Mouse (Mus musculus): ENCODE data around the gene Olfr1338.
"Not testable (repeated sequence)": the region's sequence is repeated elsewhere in the genome, so short reads cannot be mapped to it uniquely, and the experiment has no call there.

Olfr1338 gene

GRCm38 (mm10) chr4:118758637-118759036 lies at the start of gene Olfr1338:
Olfr1338 (minus strand) TSS chr4:118758737.
- DNase-seq (ENCODE audit: extremely low spot score, low spot score), result no peak

GRCm38 (mm10) chr4:118792796-118793195 lies 34.3 kb upstream of the Olfr1338 start:
- not testable (repeated sequence) for DNase-seq (ENCODE audit: extremely low spot score, low spot score)

GRCm38 (mm10) chr4:118782486-118782885 lies 23.9 kb upstream of the Olfr1338 start, which contains the start of gene Olfr1337:
Olfr1337 (minus strand) TSS chr4:118782586.
- no peak for DNase-seq (ENCODE audit: extremely low spot score, low spot score)

DNA sequence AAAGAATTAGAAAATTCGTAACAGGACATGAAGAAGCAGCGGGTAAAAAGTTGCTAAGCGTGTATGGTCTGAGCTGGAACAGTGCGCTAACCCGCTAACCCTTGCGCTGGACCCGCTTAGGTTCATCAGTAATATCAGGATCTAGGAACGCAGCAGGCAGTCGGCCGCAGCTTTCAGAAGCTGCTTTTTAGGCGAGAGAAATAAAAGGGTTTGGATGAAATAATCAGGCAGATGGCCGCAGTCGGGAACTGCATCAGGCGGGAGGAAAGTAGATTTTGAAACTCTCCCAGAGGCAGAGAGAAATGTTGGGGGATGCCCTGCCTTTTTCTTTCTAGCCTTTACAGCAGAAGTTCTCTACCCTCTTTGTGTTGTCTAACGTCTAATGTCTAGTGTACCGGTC lies 16.7 kb downstream of the Olfr1338 start:
- DNase-seq (ENCODE audit: extremely low spot score, low spot score), result peak; percentile 19

DNA sequence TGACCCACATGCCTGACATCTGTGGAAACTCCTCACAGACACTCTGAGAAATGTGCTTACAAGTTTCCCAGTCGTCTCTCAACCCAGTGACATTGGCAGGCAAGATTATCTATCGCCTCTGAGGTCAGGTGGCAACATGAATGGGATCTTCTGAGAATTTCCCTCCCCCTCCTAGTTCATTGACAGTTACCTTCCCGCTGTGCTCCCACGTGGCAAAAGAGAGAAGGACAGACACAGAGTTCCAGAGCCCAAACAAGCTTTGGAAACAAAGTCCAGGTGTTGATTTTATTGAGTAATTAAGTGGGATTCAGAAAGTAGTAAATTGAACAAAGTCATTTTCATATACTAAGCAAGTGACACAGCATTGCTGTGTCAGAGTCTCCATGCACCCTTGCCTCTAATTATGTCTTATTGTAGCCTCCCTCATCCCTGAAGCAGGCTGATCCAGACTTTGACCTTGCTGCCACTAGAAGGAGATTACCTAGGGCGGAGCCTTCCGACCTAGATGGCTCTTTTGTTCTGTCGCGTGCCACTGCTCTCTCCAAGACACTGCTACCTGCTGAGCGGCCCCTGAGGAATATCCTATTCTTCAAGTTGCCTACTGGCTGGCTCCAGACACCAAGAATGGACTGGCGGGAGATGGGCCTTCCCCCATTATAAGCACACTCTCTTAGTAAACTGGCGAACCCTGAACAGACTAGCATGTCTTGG lies 17.4 kb downstream of the Olfr1338 start:
- no peak for DNase-seq (ENCODE audit: extremely low spot score, low spot score)

- DNase-seq (ENCODE audit: extremely low spot score, low spot score), result no peak
These were observed 19.0 kb downstream of the Olfr1338 start for GRCm38 (mm10) chr4:118739574-118739973.

DNA sequence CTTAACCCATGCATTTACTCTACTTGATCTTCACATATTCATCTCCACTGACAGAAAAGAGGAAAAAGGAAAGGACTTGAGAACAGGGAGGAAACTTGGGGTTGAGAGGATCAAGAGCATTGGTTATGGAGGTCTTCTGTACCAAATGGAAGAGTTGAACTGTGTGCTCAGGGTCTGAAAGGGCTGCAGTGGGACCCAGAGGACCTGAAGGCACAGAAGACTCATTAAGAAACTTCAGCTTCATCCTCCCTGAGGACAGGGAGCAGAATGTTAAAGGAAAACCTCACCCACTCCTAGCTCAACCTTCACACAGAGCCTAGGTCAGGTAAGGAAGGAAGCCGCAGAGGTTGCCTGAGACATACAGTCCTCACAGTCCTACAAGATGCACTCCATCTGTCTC lies 26.7 kb downstream of the Olfr1338 start, which contains the start of gene Olfr1339:
Olfr1339 (plus strand) TSS at position 301 of the 400 bp plus-strand sequence.
- DNase-seq (ENCODE audit: extremely low spot score, low spot score), result no peak

DNA sequence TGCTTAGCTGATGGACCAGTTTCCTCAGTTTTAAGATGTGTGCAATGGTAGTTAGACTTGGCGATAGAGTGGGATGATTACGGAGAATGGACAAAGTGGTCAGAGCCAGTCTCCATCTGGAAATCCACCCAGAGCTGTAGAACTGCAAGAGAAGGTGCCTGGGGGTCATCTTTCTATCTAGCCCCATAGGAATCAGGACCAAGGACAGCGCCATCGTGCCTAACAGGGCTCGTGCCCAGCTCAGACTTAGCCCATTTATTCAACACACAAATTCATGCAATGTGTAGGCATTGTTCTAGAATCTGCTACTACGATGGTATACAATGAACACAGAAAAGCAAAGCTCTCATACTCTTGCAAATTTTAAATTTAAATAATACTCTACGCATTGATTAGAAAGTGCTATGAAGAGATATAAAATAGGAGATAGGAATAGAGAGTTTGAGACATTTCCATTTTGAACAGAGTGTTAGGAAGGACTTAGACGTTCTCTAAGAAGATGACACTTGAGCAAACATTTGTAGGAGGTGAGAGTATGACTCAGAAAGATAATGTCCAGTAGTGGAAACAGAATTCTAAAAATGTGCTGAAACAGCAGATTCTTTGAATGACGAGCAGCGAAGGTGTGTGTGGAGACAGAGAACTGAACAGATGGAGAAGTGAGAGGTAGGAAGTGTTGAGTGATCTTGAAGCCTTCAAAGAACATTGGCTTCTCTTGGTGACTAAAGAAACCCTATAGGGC lies 36.6 kb downstream of the Olfr1338 start:
- DNase-seq (ENCODE audit: extremely low spot score, low spot score), result peak; percentile 23

- no peak for DNase-seq (ENCODE audit: extremely low spot score, low spot score)
These were observed 38.7 kb downstream of the Olfr1338 start, which contains the start of gene Olfr1340 for GRCm38 (mm10) chr4:118719838-118720237. Olfr1340 (plus strand) TSS chr4:118720138.

DNA sequence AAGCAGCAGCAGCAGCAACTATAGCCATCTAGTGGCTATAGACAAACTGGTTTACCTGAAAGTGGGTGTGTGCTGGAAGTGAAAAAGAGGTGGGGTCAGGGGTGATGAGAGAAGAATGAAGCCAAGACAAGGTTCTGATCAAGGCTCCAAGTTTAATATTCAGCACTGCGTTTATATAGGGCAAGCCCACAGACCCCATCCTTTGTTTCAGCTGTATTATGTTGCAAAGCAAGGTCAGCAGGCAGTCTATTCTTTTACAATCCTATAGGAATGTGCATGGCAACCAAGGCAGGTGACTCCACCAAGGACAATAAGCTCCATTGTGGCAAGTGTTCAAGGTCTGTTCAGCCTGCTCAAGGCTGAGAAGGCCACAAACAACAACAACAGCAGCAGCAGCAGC lies 46.9 kb downstream of the Olfr1338 start:
- no peak for DNase-seq (ENCODE audit: extremely low spot score, low spot score)

GRCm38 (mm10) chr4:118708086-118708485 lies 50.5 kb downstream of the Olfr1338 start:
- DNase-seq (ENCODE audit: extremely low spot score, low spot score), result no peak

- no peak for DNase-seq (ENCODE audit: extremely low spot score, low spot score)
These were observed 55.3 kb downstream of the Olfr1338 start, which contains the start of gene Olfr1341 for GRCm38 (mm10) chr4:118703223-118703622. Olfr1341 (plus strand) TSS chr4:118703523.
